Mouse (Mus musculus): ENCODE measurements around the gene Ctxn1. TPM values are rescaled to one million over a fixed set of nuclear protein-coding genes. Genes with fewer than 3 reads are reported as not detected.
A peak's percentile ranks its signal among the peaks of the same experiment; 100 is the strongest.

Gene Ctxn1
- total RNA-seq (2014; fragmentation: Nextera tagmentation): 2.1 TPM in 1 of 2 replicates, not detected in the other
- 0.11 and 0.29 TPM in 2 replicates for total RNA-seq (2017)
- polyA plus RNA-seq (2012): 1.6 and 2.0 TPM in 2 replicates

- Histone ChIP-seq H3K27me3 (ENCODE audit: insufficient read depth, low read length) (no peaks in the 10 kb centered on the region), H3K4me3 (ENCODE audit: low read depth, low read length) (peak within 1 kb of the TSS; percentile 73), H3K36me3 (replicated peaks) (peaks cover 93% of the 10 kb centered on the region), H3K4me1 (ENCODE audit: insufficient read depth, low read depth, low read length) (peaks cover 34% of the 10 kb centered on the region), H3K9me3 (replicated peaks) (no peaks in the 10 kb centered on the region)
- peak; percentile 87 for DNase-seq (ENCODE audit: low spot score)
- TF ChIP-seq GATA2 (IDR thresholded peaks at IDR 0.05; ENCODE audit: borderline replicate concordance, low read depth, low read length): no peak
- TF ChIP-seq TAL1 (conservative IDR thresholded peaks at IDR 0.05; ENCODE audit: low read depth, low read length): no peak
- no peak for TF ChIP-seq POLR2AphosphoS5 (IDR thresholded peaks at IDR 0.05; ENCODE audit: insufficient replicate concordance, low read depth, low read length)
- no peak for TF ChIP-seq CTCF (IDR thresholded peaks at IDR 0.05; ENCODE audit: low read depth, low read length)
- TF ChIP-seq GATA1 (IDR thresholded peaks at IDR 0.05; ENCODE audit: borderline replicate concordance, low read length): no peak
- peak; percentile 93 for ATAC-seq (ENCODE audit: extremely low read depth, insufficient number of reproducible peaks, low FRiP score, poor library complexity, severe bottlenecking)
Measured at GRCm38 (mm10) chr8:4259125-4259804, at the start of gene Ctxn1. Gene Ctxn1, minus strand, starts transcription at chr8:4259274.

- no peak for DNase-seq (ENCODE audit: low spot score)
- H3K27me3 ChIP-seq (ENCODE audit: insufficient read depth, low read length): no peaks in the 10 kb centered on the region
- peaks cover 58% of the 10 kb centered on the region for H3K4me1 ChIP-seq (ENCODE audit: insufficient read depth, low read depth, low read length)
- peaks cover 94% of the 10 kb centered on the region for H3K36me3 ChIP-seq (replicated peaks)
- TF ChIP-seq CTCF (IDR thresholded peaks at IDR 0.05; ENCODE audit: low read depth, low read length): no peak
- no peak for TF ChIP-seq TAL1 (conservative IDR thresholded peaks at IDR 0.05; ENCODE audit: low read depth, low read length)
- TF ChIP-seq GATA2 (IDR thresholded peaks at IDR 0.05; ENCODE audit: borderline replicate concordance, low read depth, low read length): no peak
- TF ChIP-seq GATA1 (IDR thresholded peaks at IDR 0.05; ENCODE audit: borderline replicate concordance, low read length): no peak
- TF ChIP-seq POLR2AphosphoS5 (IDR thresholded peaks at IDR 0.05; ENCODE audit: insufficient replicate concordance, low read depth, low read length): no peak
- no peak for ATAC-seq (ENCODE audit: extremely low read depth, insufficient number of reproducible peaks, low FRiP score, poor library complexity, severe bottlenecking)
- H3K4me3 ChIP-seq (ENCODE audit: low read depth, low read length): no peak overlapping the region
- H3K9me3 ChIP-seq (replicated peaks): no peaks in the 10 kb centered on the region
Measured at GRCm38 (mm10) chr8:4305838-4306237, 46.8 kb upstream of the Ctxn1 start.

GRCm38 (mm10) chr8:4304124-4304547 is 45.1 kb upstream of the Ctxn1 start:
- Histone ChIP-seq H3K36me3 (replicated peaks) (peaks cover 95% of the 10 kb centered on the region), H3K27me3 (ENCODE audit: insufficient read depth, low read length) (no peaks in the 10 kb centered on the region), H3K9me3 (replicated peaks) (no peaks in the 10 kb centered on the region), H3K4me3 (ENCODE audit: low read depth, low read length) (no peak overlapping the region), H3K4me1 (ENCODE audit: insufficient read depth, low read depth, low read length) (peaks cover 60% of the 10 kb centered on the region)
- TF ChIP-seq TAL1 (conservative IDR thresholded peaks at IDR 0.05; ENCODE audit: low read depth, low read length) (peak; percentile 66), CTCF (IDR thresholded peaks at IDR 0.05; ENCODE audit: low read depth, low read length) (no peak)
- peak; percentile 90 for ATAC-seq (ENCODE audit: extremely low read depth, insufficient number of reproducible peaks, low FRiP score, poor library complexity, severe bottlenecking)
- DNase-seq (ENCODE audit: low spot score): peak; percentile 16

- H3K4me1 ChIP-seq (ENCODE audit: insufficient read depth, low read depth, low read length): peaks cover 13% of the 10 kb centered on the region; the same call in 1 of the 2 replicates
- ATAC-seq (ENCODE audit: extremely low read depth, insufficient number of reproducible peaks, low FRiP score, poor library complexity, severe bottlenecking) (no peak), DNase-seq (ENCODE audit: low spot score) (no peak)
- no peaks in the 10 kb centered on the region for H3K9me3 ChIP-seq (replicated peaks)
- peaks cover 95% of the 10 kb centered on the region for H3K36me3 ChIP-seq (replicated peaks)
- TF ChIP-seq GATA1 (IDR thresholded peaks at IDR 0.05; ENCODE audit: borderline replicate concordance, low read length) (no peak), POLR2AphosphoS5 (IDR thresholded peaks at IDR 0.05; ENCODE audit: insufficient replicate concordance, low read depth, low read length) (no peak), TAL1 (conservative IDR thresholded peaks at IDR 0.05; ENCODE audit: low read depth, low read length) (no peak), CTCF (IDR thresholded peaks at IDR 0.05; ENCODE audit: low read depth, low read length) (no peak), GATA2 (IDR thresholded peaks at IDR 0.05; ENCODE audit: borderline replicate concordance, low read depth, low read length) (no peak)
- H3K27me3 ChIP-seq (ENCODE audit: insufficient read depth, low read length): no peaks in the 10 kb centered on the region
- H3K4me3 ChIP-seq (ENCODE audit: low read depth, low read length): no peak overlapping the region
Measured at GRCm38 (mm10) chr8:4297822-4298221, 38.7 kb upstream of the Ctxn1 start.

- ATAC-seq (ENCODE audit: extremely low read depth, insufficient number of reproducible peaks, low FRiP score, poor library complexity, severe bottlenecking) (no peak), DNase-seq (ENCODE audit: low spot score) (no peak)
- Histone ChIP-seq H3K9me3 (replicated peaks) (no peaks in the 10 kb centered on the region), H3K27me3 (ENCODE audit: insufficient read depth, low read length) (no peaks in the 10 kb centered on the region), H3K4me3 (ENCODE audit: low read depth, low read length) (no peak overlapping the region), H3K36me3 (replicated peaks) (peaks cover 94% of the 10 kb centered on the region), H3K4me1 (ENCODE audit: insufficient read depth, low read depth, low read length) (no peaks in the 10 kb centered on the region; the same call in 1 of the 2 replicates)
- TF ChIP-seq GATA2 (IDR thresholded peaks at IDR 0.05; ENCODE audit: borderline replicate concordance, low read depth, low read length): no peak
- no peak for TF ChIP-seq TAL1 (conservative IDR thresholded peaks at IDR 0.05; ENCODE audit: low read depth, low read length)
Measured at GRCm38 (mm10) chr8:4292738-4293137, 33.7 kb upstream of the Ctxn1 start.

GRCm38 (mm10) chr8:4276111-4276465 is 17.0 kb upstream of the Ctxn1 start:
- Histone ChIP-seq H3K9me3 (replicated peaks) (no peaks in the 10 kb centered on the region), H3K4me3 (ENCODE audit: low read depth, low read length) (peak overlapping the region; percentile 87), H3K36me3 (replicated peaks) (peaks cover 31% of the 10 kb centered on the region), H3K27me3 (ENCODE audit: insufficient read depth, low read length) (no peaks in the 10 kb centered on the region), H3K4me1 (ENCODE audit: insufficient read depth, low read depth, low read length) (peaks cover 32% of the 10 kb centered on the region)
- TF ChIP-seq TAL1 (conservative IDR thresholded peaks at IDR 0.05; ENCODE audit: low read depth, low read length) (no peak), GATA1 (IDR thresholded peaks at IDR 0.05; ENCODE audit: borderline replicate concordance, low read length) (no peak), CTCF (IDR thresholded peaks at IDR 0.05; ENCODE audit: low read depth, low read length) (no peak), POLR2AphosphoS5 (IDR thresholded peaks at IDR 0.05; ENCODE audit: insufficient replicate concordance, low read depth, low read length) (no peak), GATA2 (IDR thresholded peaks at IDR 0.05; ENCODE audit: borderline replicate concordance, low read depth, low read length) (no peak)
- ATAC-seq (ENCODE audit: extremely low read depth, insufficient number of reproducible peaks, low FRiP score, poor library complexity, severe bottlenecking) (no peak), DNase-seq (ENCODE audit: low spot score) (no peak)

Data from G1E (cell line).